Mouse (Mus musculus) liver, embryonic 14.5 days (tissue): ENCODE measurements at regions not wholly inside any gene's neighbourhood (a gene's known extent, or its start where the extent isn't known, plus 50 kb on each side); places are given as distances from the start of the nearest gene placed in this dataset.

Source experiments
- CTCF ChIP-seq: IDR thresholded peaks from 2 replicates; pipeline ENCODE4 v1.5.1; 2016; ENCODE audit warnings: antibody characterized with exemption, low read depth, control low read depth
- EP300 ChIP-seq: IDR thresholded peaks from 2 replicates; pipeline ENCODE4 v1.6.1; 2016; ENCODE audit warnings: antibody characterized with exemption, low read depth

- TF ChIP-seq CTCF, result no peak
- no peak for TF ChIP-seq EP300
Observed at GRCm38 (mm10) chr6:66344848-66345247, 190.3 kb upstream of the Mad2l1 start.
